Mouse (Mus musculus): ENCODE measurements around the gene Hydin.

- no peak for TF ChIP-seq POLR2A (IDR thresholded peaks at IDR 0.05; ENCODE audit: low read depth, low read length)
- TF ChIP-seq CTCF (IDR thresholded peaks at IDR 0.05; ENCODE audit: borderline replicate concordance, insufficient read depth, low read length) = no peak
Measured at GRCm38 (mm10) chr8:110404516-110404915, 137.7 kb downstream of the Hydin start.

All from embryonic fibroblast, embryonic 13.5 days (primary cell).